In the genomic region with DNA sequence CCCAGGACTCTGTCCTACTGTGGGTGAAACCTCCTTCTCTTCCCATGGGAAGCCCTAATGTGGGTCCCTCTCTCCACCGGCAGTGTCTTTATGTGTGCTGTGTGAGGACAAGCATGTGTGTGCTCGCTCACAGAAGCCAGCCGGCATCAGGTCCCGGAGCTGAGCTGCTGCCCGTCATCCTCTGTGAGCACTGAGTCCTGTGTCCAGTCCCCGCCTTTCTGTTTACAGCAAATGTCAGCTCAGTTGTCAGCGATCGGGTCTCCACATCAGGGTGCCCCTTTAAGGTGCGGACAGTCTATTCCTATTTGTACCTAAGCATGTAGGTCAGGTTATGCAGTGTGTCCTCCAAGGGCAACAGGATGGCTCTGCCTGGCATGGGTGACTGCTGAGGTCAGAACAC, we compare ENCODE assay signal across 11 mouse cellular contexts. TPM values are rescaled to one million over a fixed set of nuclear protein-coding genes. Genes with fewer than 3 reads are reported as not detected.
DNase-seq lines count a peak whose midpoint lies in the region; ATAC-seq and TF ChIP-seq lines count a peak whose summit lies in the region.
"Had no signal": no experiment of that assay in that cellular context is flagged by ENCODE, and none has a peak within 500 bp of the region (broad histone marks: within the 10 kb centered on the region; RNA-seq: fewer than 3 reads in every experiment).

No protein-coding gene starts in this region.

- peak overlapping the region; percentile 50; the same call in 1 of the 2 replicates for H3K27ac ChIP-seq in heart, embryonic 12.5 days (ENCODE audit: poor library complexity, severe bottlenecking)
- H3K27ac ChIP-seq in left cerebral cortex, adult 2 months, result peak overlapping the region; percentile 44; the same call in 1 of the 2 replicates
- H3K27ac ChIP-seq in embryonic facial prominence, embryonic 12.5 days, result 0 out of 2 replicates have a peak overlapping the region, but pooled peaks have one; percentile 95
- 0 out of 2 replicates have a peak overlapping the region, but pooled peaks have one; percentile 16 for H3K27ac ChIP-seq in liver, postnatal 0 days (ENCODE audit: low read depth)
- H3K27ac ChIP-seq: hindbrain, embryonic 15.5 days had no signal

- no peak for TF ChIP-seq CTCF in left cerebral cortex, adult 2 months (IDR thresholded peaks at IDR 0.05)
- TF ChIP-seq CTCF in liver, postnatal 0 days (IDR thresholded peaks at IDR 0.05; ENCODE audit: low read depth), result no peak

- 88% methylated on average over 9 of the region's 9 CpGs for WGBS in heart, embryonic 12.5 days
- WGBS in embryonic facial prominence, embryonic 12.5 days, result 80% methylated on average over 9 of the region's 9 CpGs
- WGBS in liver, postnatal 0 days (ENCODE audit: insufficient replicate concordance), result 86% methylated on average over 9 of the region's 9 CpGs

- H3K4me1 ChIP-seq in heart, embryonic 12.5 days (replicated peaks), result peaks cover 97% of the 10 kb centered on the region
- peaks cover 65% of the 10 kb centered on the region for H3K4me1 ChIP-seq in embryonic facial prominence, embryonic 12.5 days
- H3K4me1 ChIP-seq in liver, postnatal 0 days (ENCODE audit: insufficient read depth), result peaks cover 56% of the 10 kb centered on the region

- intact Hi-C loops in heart, postnatal 25 days (cut with DNase I), result loop anchor here (10.0 kb wide), 1 partner anchor 249 kb away; a partner anchor contains a TSS
- intact Hi-C loops in left cerebral cortex, adult 2 months (cut with DNase I), result no loop called here
- intact Hi-C loops in left cerebral cortex, postnatal 10 days (cut with DNase I), result no loop called here

- no peaks in the 10 kb centered on the region for H3K9me3 ChIP-seq in heart, embryonic 12.5 days (replicated peaks)
- no peaks in the 10 kb centered on the region for H3K9me3 ChIP-seq in embryonic facial prominence, embryonic 12.5 days
- H3K9me3 ChIP-seq in liver, postnatal 0 days (ENCODE audit: low read length), result no peaks in the 10 kb centered on the region
- H3K9me3 ChIP-seq: hindbrain, embryonic 15.5 days had no signal

- TF ChIP-seq EP300 in liver, postnatal 0 days (IDR thresholded peaks at IDR 0.05; ENCODE audit: low read depth), result no peak

- ATAC-seq in heart, embryonic 12.5 days (ENCODE audit: insufficient number of reproducible peaks, low FRiP score), result no peak
- ATAC-seq in embryonic facial prominence, embryonic 12.5 days (ENCODE audit: insufficient number of reproducible peaks, insufficient read depth, low FRiP score, low TSS enrichment), result no peak
- no peak for ATAC-seq in liver, postnatal 0 days

- H3K36me3 ChIP-seq in heart, embryonic 12.5 days, result peaks cover 72% of the 10 kb centered on the region
- H3K36me3 ChIP-seq in embryonic facial prominence, embryonic 12.5 days, result peaks cover 53% of the 10 kb centered on the region
- H3K36me3 ChIP-seq in liver, postnatal 0 days (replicated peaks; ENCODE audit: insufficient read depth, low read length), result peaks cover 34% of the 10 kb centered on the region

- DNase-seq in heart, postnatal 25 days (ENCODE audit: low spot score), result no peak
- DNase-seq in left cerebral cortex, adult 2 months (ENCODE audit: extremely low spot score in 1 of 2, low spot score in 2 of 2), result no peak
- DNase-seq in left cerebral cortex, postnatal 10 days (ENCODE audit: extremely low spot score in 1 of 2, low spot score in 2 of 2), result no peak
- no peak for DNase-seq in liver, postnatal 0 days
- no peak for DNase-seq in cerebellum, adult 11 months
- no peak for DNase-seq in right cerebral cortex, postnatal 25 days
- DNase-seq: cerebellum, adult 8-10 months; thymus, postnatal 4 days had no signal

- H3K9ac ChIP-seq in heart, embryonic 12.5 days, result peak overlapping the region; percentile 5; the same call in 1 of the 2 replicates
- H3K9ac ChIP-seq in embryonic facial prominence, embryonic 12.5 days, result peak overlapping the region; percentile 30; the same call in 1 of the 2 replicates
- no peak overlapping the region for H3K9ac ChIP-seq in liver, postnatal 0 days (replicated peaks)
- H3K9ac ChIP-seq: hindbrain, embryonic 15.5 days had no signal

- no peaks in the 10 kb centered on the region for H3K27me3 ChIP-seq in heart, embryonic 12.5 days (replicated peaks)
- no peaks in the 10 kb centered on the region for H3K27me3 ChIP-seq in embryonic facial prominence, embryonic 12.5 days
- no peaks in the 10 kb centered on the region for H3K27me3 ChIP-seq in liver, postnatal 0 days (ENCODE audit: insufficient read depth, low read length)
- H3K27me3 ChIP-seq: hindbrain, embryonic 15.5 days had no signal

- H3K4me3 ChIP-seq in heart, embryonic 12.5 days, result no peak overlapping the region
- H3K4me3 ChIP-seq in left cerebral cortex, adult 2 months, result no peak overlapping the region
- no peak overlapping the region for H3K4me3 ChIP-seq in embryonic facial prominence, embryonic 12.5 days
- H3K4me3 ChIP-seq in liver, postnatal 0 days (ENCODE audit: low read depth, low read length), result no peak overlapping the region
- H3K4me3 ChIP-seq: hindbrain, embryonic 15.5 days had no signal

- no peak overlapping the region for H3K4me2 ChIP-seq in heart, embryonic 12.5 days
- H3K4me2 ChIP-seq in embryonic facial prominence, embryonic 12.5 days (replicated peaks), result no peak overlapping the region
- no peak overlapping the region for H3K4me2 ChIP-seq in liver, postnatal 0 days (ENCODE audit: low read depth, low read length)
- H3K4me2 ChIP-seq: hindbrain, embryonic 15.5 days had no signal

RNA-seq across cellular contexts. Expression of a gene that starts 6.7 kb away (rescaled TPM):
- polyA plus RNA-seq in heart, embryonic 12.5 days (2016; fragmentation: Nextera tagmentation; extraction: Ambion mirVana), result 108 and 111 TPM in 2 replicates
- total RNA-seq in heart, postnatal 25 days (2021), result 10 to 100 TPM; 52.2 to 55.0 TPM
- 10 to 100 TPM; 56.8 to 58.8 TPM for total RNA-seq in left cerebral cortex, adult 2 months (2021)
- total RNA-seq in left cerebral cortex, postnatal 10 days (2021), result 10 to 100 TPM; 41.9 to 43.0 TPM
- polyA plus RNA-seq in embryonic facial prominence, embryonic 12.5 days (2016; fragmentation: Nextera tagmentation; extraction: Ambion mirVana), result 115 TPM in 2 replicates
- 16.4 and 17.4 TPM in 2 replicates for polyA plus RNA-seq in liver, postnatal 0 days (2015; fragmentation: Nextera tagmentation; extraction: Ambion mirVana)

RNA-seq across cellular contexts. Expression of a gene that starts 6.8 kb away (rescaled TPM):
- polyA plus RNA-seq in heart, embryonic 12.5 days (2016; fragmentation: Nextera tagmentation; extraction: Ambion mirVana), result 57.0 and 63.3 TPM in 2 replicates
- 10 to 100 TPM; 85.4 to 93.5 TPM for total RNA-seq in heart, postnatal 25 days (2021)
- 10 to 100 TPM; 79.6 to 83.8 TPM for total RNA-seq in left cerebral cortex, adult 2 months (2021)
- total RNA-seq in left cerebral cortex, postnatal 10 days (2021), result 10 to 100 TPM; 71.8 to 79.6 TPM
- 50.4 and 50.7 TPM in 2 replicates for polyA plus RNA-seq in embryonic facial prominence, embryonic 12.5 days (2016; fragmentation: Nextera tagmentation; extraction: Ambion mirVana)
- 11.1 and 11.3 TPM in 2 replicates for polyA plus RNA-seq in liver, postnatal 0 days (2015; fragmentation: Nextera tagmentation; extraction: Ambion mirVana)

Comparison
In these comparisons a context has a peak if more than half of its experiments do, and no peak if none do; other contexts are left out.
1. H3K27ac ChIP-seq: peak in every context shown above with its lines; median percentile 95 in embryonic facial prominence, embryonic 12.5 days; 50 in heart, embryonic 12.5 days; 44 in left cerebral cortex, adult 2 months; 16 in liver, postnatal 0 days.